Mouse (Mus musculus): ENCODE measurements around the gene 4933416C03Rik. TPM values are rescaled to one million over a fixed set of nuclear protein-coding genes. Genes with fewer than 3 reads are reported as not detected.

The 4933416C03Rik gene
- polyA plus RNA-seq, 1 experiment from 2014 or later: not detected

GRCm38 (mm10) chr10:116131223-116131622 is 17.5 kb upstream of the 4933416C03Rik start:
- Histone ChIP-seq H3K4me3 (ENCODE audit: low read depth, low read length) (no peak overlapping the region), H3K4me1 (ENCODE audit: control insufficient read depth, insufficient read depth, low read length) (no peaks in the 10 kb centered on the region), H3K9ac (ENCODE audit: low read length) (no peak overlapping the region), H3K36me3 (ENCODE audit: control insufficient read depth, insufficient read depth, low read length) (no peaks in the 10 kb centered on the region), H3K27ac (replicated peaks; ENCODE audit: low read depth, low read length) (no peak overlapping the region), H3K9me3 (ENCODE audit: control insufficient read depth, low read length) (no peaks in the 10 kb centered on the region), H3K4me2 (ENCODE audit: low read depth, severe bottlenecking) (no peak overlapping the region), H3K27me3 (ENCODE audit: control insufficient read depth, insufficient read depth, low read length) (no peaks in the 10 kb centered on the region)
- ATAC-seq (ENCODE audit: insufficient number of reproducible peaks, low FRiP score, low TSS enrichment, low read depth) (no peak), DNase-seq (ENCODE audit: low spot score) (no peak)
- 86% methylated on average over 4 of the region's 4 CpGs for WGBS

- Histone ChIP-seq H3K9me3 (ENCODE audit: control insufficient read depth, low read length) (no peaks in the 10 kb centered on the region), H3K9ac (ENCODE audit: low read length) (no peak overlapping the region), H3K4me1 (ENCODE audit: control insufficient read depth, insufficient read depth, low read length) (no peaks in the 10 kb centered on the region), H3K27me3 (ENCODE audit: control insufficient read depth, insufficient read depth, low read length) (no peaks in the 10 kb centered on the region), H3K27ac (replicated peaks; ENCODE audit: low read depth, low read length) (no peak overlapping the region), H3K4me3 (ENCODE audit: low read depth, low read length) (no peak overlapping the region), H3K36me3 (ENCODE audit: control insufficient read depth, insufficient read depth, low read length) (no peaks in the 10 kb centered on the region), H3K4me2 (ENCODE audit: low read depth, severe bottlenecking) (no peak overlapping the region)
- DNase-seq (ENCODE audit: low spot score): no peak
- no peak for ATAC-seq (ENCODE audit: insufficient number of reproducible peaks, low FRiP score, low TSS enrichment, low read depth)
- WGBS: 75% methylated on average over 3 of the region's 3 CpGs
These were observed 16.7 kb upstream of the 4933416C03Rik start for GRCm38 (mm10) chr10:116130401-116130800.

- H3K9me3 ChIP-seq (ENCODE audit: control insufficient read depth, low read length): no peaks in the 10 kb centered on the region
- DNase-seq (ENCODE audit: low spot score) (no peak), ATAC-seq (ENCODE audit: insufficient number of reproducible peaks, low FRiP score, low TSS enrichment, low read depth) (no peak)
- no peak overlapping the region for H3K4me3 ChIP-seq (ENCODE audit: low read depth, low read length)
- H3K36me3 ChIP-seq (ENCODE audit: control insufficient read depth, insufficient read depth, low read length): no peaks in the 10 kb centered on the region
- 84% methylated on average over 5 of the region's 5 CpGs for WGBS
- no peak overlapping the region for H3K9ac ChIP-seq (ENCODE audit: low read length)
- no peaks in the 10 kb centered on the region for H3K27me3 ChIP-seq (ENCODE audit: control insufficient read depth, insufficient read depth, low read length)
- no peaks in the 10 kb centered on the region for H3K4me1 ChIP-seq (ENCODE audit: control insufficient read depth, insufficient read depth, low read length)
- H3K4me2 ChIP-seq (ENCODE audit: low read depth, severe bottlenecking): no peak overlapping the region
- H3K27ac ChIP-seq (replicated peaks; ENCODE audit: low read depth, low read length): no peak overlapping the region
These were observed 11.6 kb upstream of the 4933416C03Rik start for GRCm38 (mm10) chr10:116125364-116125763.

GRCm38 (mm10) chr10:116123808-116124207 is 10.1 kb upstream of the 4933416C03Rik start:
- Histone ChIP-seq H3K27ac (replicated peaks; ENCODE audit: low read depth, low read length) (no peak overlapping the region), H3K9me3 (ENCODE audit: control insufficient read depth, low read length) (no peaks in the 10 kb centered on the region), H3K36me3 (ENCODE audit: control insufficient read depth, insufficient read depth, low read length) (no peaks in the 10 kb centered on the region), H3K9ac (ENCODE audit: low read length) (no peak overlapping the region), H3K27me3 (ENCODE audit: control insufficient read depth, insufficient read depth, low read length) (no peaks in the 10 kb centered on the region), H3K4me2 (ENCODE audit: low read depth, severe bottlenecking) (no peak overlapping the region), H3K4me1 (ENCODE audit: control insufficient read depth, insufficient read depth, low read length) (no peaks in the 10 kb centered on the region), H3K4me3 (ENCODE audit: low read depth, low read length) (no peak overlapping the region)
- DNase-seq (ENCODE audit: low spot score): no peak
- 79% methylated on average over 2 of the region's 2 CpGs for WGBS
- no peak for ATAC-seq (ENCODE audit: insufficient number of reproducible peaks, low FRiP score, low TSS enrichment, low read depth)

- H3K36me3 ChIP-seq (ENCODE audit: control insufficient read depth, insufficient read depth, low read length): no peaks in the 10 kb centered on the region
- no peak overlapping the region for H3K4me2 ChIP-seq (ENCODE audit: low read depth, severe bottlenecking)
- no peak overlapping the region for H3K9ac ChIP-seq (ENCODE audit: low read length)
- H3K27me3 ChIP-seq (ENCODE audit: control insufficient read depth, insufficient read depth, low read length): no peaks in the 10 kb centered on the region
- H3K9me3 ChIP-seq (ENCODE audit: control insufficient read depth, low read length): no peaks in the 10 kb centered on the region
- DNase-seq (ENCODE audit: low spot score): no peak
- no peak overlapping the region for H3K27ac ChIP-seq (replicated peaks; ENCODE audit: low read depth, low read length)
- 91% methylated on average over 2 of the region's 2 CpGs for WGBS
- no peak for ATAC-seq (ENCODE audit: insufficient number of reproducible peaks, low FRiP score, low TSS enrichment, low read depth)
- H3K4me3 ChIP-seq (ENCODE audit: low read depth, low read length): no peak overlapping the region
- H3K4me1 ChIP-seq (ENCODE audit: control insufficient read depth, insufficient read depth, low read length): no peaks in the 10 kb centered on the region
These were observed 7.7 kb upstream of the 4933416C03Rik start for GRCm38 (mm10) chr10:116121463-116121862.

- no peaks in the 10 kb centered on the region for H3K36me3 ChIP-seq (ENCODE audit: control insufficient read depth, insufficient read depth, low read length)
- no peaks in the 10 kb centered on the region for H3K9me3 ChIP-seq (ENCODE audit: control insufficient read depth, low read length)
- no peaks in the 10 kb centered on the region for H3K4me1 ChIP-seq (ENCODE audit: control insufficient read depth, insufficient read depth, low read length)
- ATAC-seq (ENCODE audit: insufficient number of reproducible peaks, low FRiP score, low TSS enrichment, low read depth) (no peak), DNase-seq (ENCODE audit: low spot score) (no peak)
- H3K4me2 ChIP-seq (ENCODE audit: low read depth, severe bottlenecking): no peak overlapping the region
- no peak overlapping the region for H3K4me3 ChIP-seq (ENCODE audit: low read depth, low read length)
- no peak overlapping the region for H3K27ac ChIP-seq (replicated peaks; ENCODE audit: low read depth, low read length)
- H3K9ac ChIP-seq (ENCODE audit: low read length): no peak overlapping the region
- no peaks in the 10 kb centered on the region for H3K27me3 ChIP-seq (ENCODE audit: control insufficient read depth, insufficient read depth, low read length)
- 88% methylated on average over 8 of the region's 8 CpGs for WGBS
These were observed 3.3 kb upstream of the 4933416C03Rik start for GRCm38 (mm10) chr10:116117060-116117459.

GRCm38 (mm10) chr10:116115881-116116677 is 2.4 kb upstream of the 4933416C03Rik start:
- H3K27ac ChIP-seq (replicated peaks; ENCODE audit: low read depth, low read length): no peak overlapping the region
- no peaks in the 10 kb centered on the region for H3K4me1 ChIP-seq (ENCODE audit: control insufficient read depth, insufficient read depth, low read length)
- 81% methylated on average over 4 of the region's 4 CpGs for WGBS
- H3K4me3 ChIP-seq (ENCODE audit: low read depth, low read length): no peak overlapping the region
- H3K9me3 ChIP-seq (ENCODE audit: control insufficient read depth, low read length): no peaks in the 10 kb centered on the region
- no peaks in the 10 kb centered on the region for H3K36me3 ChIP-seq (ENCODE audit: control insufficient read depth, insufficient read depth, low read length)
- ATAC-seq (ENCODE audit: insufficient number of reproducible peaks, low FRiP score, low TSS enrichment, low read depth): no peak
- no peak overlapping the region for H3K9ac ChIP-seq (ENCODE audit: low read length)
- no peaks in the 10 kb centered on the region for H3K27me3 ChIP-seq (ENCODE audit: control insufficient read depth, insufficient read depth, low read length)
- DNase-seq (ENCODE audit: low spot score): no peak
- H3K4me2 ChIP-seq (ENCODE audit: low read depth, severe bottlenecking): no peak overlapping the region

- Histone ChIP-seq H3K9me3 (ENCODE audit: control insufficient read depth, low read length) (no peaks in the 10 kb centered on the region), H3K27ac (replicated peaks; ENCODE audit: low read depth, low read length) (no peak overlapping the region), H3K4me3 (ENCODE audit: low read depth, low read length) (no peak overlapping the region), H3K27me3 (ENCODE audit: control insufficient read depth, insufficient read depth, low read length) (no peaks in the 10 kb centered on the region), H3K36me3 (ENCODE audit: control insufficient read depth, insufficient read depth, low read length) (no peaks in the 10 kb centered on the region), H3K4me2 (ENCODE audit: low read depth, severe bottlenecking) (no peak overlapping the region), H3K9ac (ENCODE audit: low read length) (no peak overlapping the region), H3K4me1 (ENCODE audit: control insufficient read depth, insufficient read depth, low read length) (no peaks in the 10 kb centered on the region)
- no peak for ATAC-seq (ENCODE audit: insufficient number of reproducible peaks, low FRiP score, low TSS enrichment, low read depth)
- 98% methylated on average over 11 of the region's 11 CpGs for WGBS
- no peak for DNase-seq (ENCODE audit: low spot score)
These were observed 849 bp downstream of the 4933416C03Rik start for GRCm38 (mm10) chr10:116112868-116113267.

- DNase-seq (ENCODE audit: low spot score) (no peak), ATAC-seq (ENCODE audit: insufficient number of reproducible peaks, low FRiP score, low TSS enrichment, low read depth) (no peak)
- H3K4me3 ChIP-seq (ENCODE audit: low read depth, low read length): no peak overlapping the region
- H3K36me3 ChIP-seq (ENCODE audit: control insufficient read depth, insufficient read depth, low read length): no peaks in the 10 kb centered on the region
- H3K9me3 ChIP-seq (ENCODE audit: control insufficient read depth, low read length): no peaks in the 10 kb centered on the region
- H3K27ac ChIP-seq (replicated peaks; ENCODE audit: low read depth, low read length): no peak overlapping the region
- 86% methylated on average over 1 of the region's 1 CpGs for WGBS
- H3K4me2 ChIP-seq (ENCODE audit: low read depth, severe bottlenecking): no peak overlapping the region
- H3K9ac ChIP-seq (ENCODE audit: low read length): no peak overlapping the region
- no peaks in the 10 kb centered on the region for H3K27me3 ChIP-seq (ENCODE audit: control insufficient read depth, insufficient read depth, low read length)
- no peaks in the 10 kb centered on the region for H3K4me1 ChIP-seq (ENCODE audit: control insufficient read depth, insufficient read depth, low read length)
These were observed 5.0 kb downstream of the 4933416C03Rik start for GRCm38 (mm10) chr10:116108730-116109129.
